Mouse (Mus musculus) embryonic facial prominence, embryonic 11.5 days (tissue): ENCODE measurements around the gene Klhl5. TPM values are rescaled to one million over a fixed set of nuclear protein-coding genes. Genes with fewer than 3 reads are reported as not detected.

Experiments
- ATAC-seq: fragments of 200-750 bp; cut with Nextera tagmentation; replicated peaks from 2 replicates; pipeline ENCODE4 v1.8.0; 2017; ENCODE audit warnings: low read depth; ENCODE audit not compliant: insufficient number of reproducible peaks, low FRiP score, low TSS enrichment
- DNase-seq: peaks from one replicate; pipeline ENCODE4 v3.0.0-alpha.2; 2015; ENCODE audit warnings: low spot score
- H3K27ac ChIP-seq: fragments of 300-500 bp; sonication (generic); replicated peaks from 2 replicates; pipeline ENCODE4 v1.5.1; 2014; ENCODE audit warnings: mild to moderate bottlenecking, low read depth, low read length, control low read depth
- H3K27me3 ChIP-seq: fragments of 300-500 bp; sonication (generic); 2 replicates; pipeline ENCODE4 v1.6.1; 2014; ENCODE audit warnings: mild to moderate bottlenecking, low read length, moderate library complexity, mixed read lengths; ENCODE audit not compliant: control insufficient read depth, insufficient read depth
- H3K36me3 ChIP-seq: fragments of 300-500 bp; sonication (generic); replicated peaks from 2 replicates; pipeline ENCODE4 v1.6.1; 2014; ENCODE audit warnings: low read depth, mild to moderate bottlenecking, low read length, moderate library complexity, mixed read lengths; ENCODE audit not compliant: control insufficient read depth, insufficient read depth
- H3K4me1 ChIP-seq: fragments of 300-500 bp; sonication (generic); 2 replicates; pipeline ENCODE4 v1.6.1; 2014; ENCODE audit warnings: low read length, mixed read lengths; ENCODE audit not compliant: control insufficient read depth, insufficient read depth
- H3K4me2 ChIP-seq: fragments of 300-500 bp; sonication (generic); 2 replicates; pipeline ENCODE4 v1.6.1; 2014; ENCODE audit warnings: low read depth, mild to moderate bottlenecking, control low read depth, low read length, moderate library complexity
- H3K4me3 ChIP-seq: fragments of 300-500 bp; sonication (generic); 2 replicates; pipeline ENCODE4 v1.5.1; 2014; ENCODE audit warnings: low read depth, low read length, control low read depth
- H3K9ac ChIP-seq: fragments of 300-500 bp; sonication (generic); replicated peaks from 2 replicates; pipeline ENCODE4 v1.6.1; 2014; ENCODE audit warnings: mild to moderate bottlenecking, control low read depth, low read length
- H3K9me3 ChIP-seq: fragments of 300-500 bp; sonication (generic); replicated peaks from 2 replicates; pipeline ENCODE4 v1.6.1; 2016; ENCODE audit warnings: mild to moderate bottlenecking, low read length, inconsistent platforms, mixed read lengths; ENCODE audit not compliant: control insufficient read depth
- WGBS: fragments of 180-500 bp; shearing (Covaris S2); extraction: QIAGEN DNeasy Blood & Tissue Kit; methylation state at CpG from one replicate; pipeline ENCODE4 v1.1.7; 2014; 5-methylcytosine and 5-hydroxymethylcytosine counted together
- polyA plus RNA-seq: library from polyadenylated mRNA; unstranded; fragments of >200 nt; fragmentation: Nextera tagmentation; extraction: Ambion mirVana; gene quantifications from 2 replicates; pipeline ENCODE4 v1.2.1, GENCODE M21; 2014

Gene Klhl5
- 13.5 and 14.9 TPM in 2 replicates for polyA plus RNA-seq

DNA sequence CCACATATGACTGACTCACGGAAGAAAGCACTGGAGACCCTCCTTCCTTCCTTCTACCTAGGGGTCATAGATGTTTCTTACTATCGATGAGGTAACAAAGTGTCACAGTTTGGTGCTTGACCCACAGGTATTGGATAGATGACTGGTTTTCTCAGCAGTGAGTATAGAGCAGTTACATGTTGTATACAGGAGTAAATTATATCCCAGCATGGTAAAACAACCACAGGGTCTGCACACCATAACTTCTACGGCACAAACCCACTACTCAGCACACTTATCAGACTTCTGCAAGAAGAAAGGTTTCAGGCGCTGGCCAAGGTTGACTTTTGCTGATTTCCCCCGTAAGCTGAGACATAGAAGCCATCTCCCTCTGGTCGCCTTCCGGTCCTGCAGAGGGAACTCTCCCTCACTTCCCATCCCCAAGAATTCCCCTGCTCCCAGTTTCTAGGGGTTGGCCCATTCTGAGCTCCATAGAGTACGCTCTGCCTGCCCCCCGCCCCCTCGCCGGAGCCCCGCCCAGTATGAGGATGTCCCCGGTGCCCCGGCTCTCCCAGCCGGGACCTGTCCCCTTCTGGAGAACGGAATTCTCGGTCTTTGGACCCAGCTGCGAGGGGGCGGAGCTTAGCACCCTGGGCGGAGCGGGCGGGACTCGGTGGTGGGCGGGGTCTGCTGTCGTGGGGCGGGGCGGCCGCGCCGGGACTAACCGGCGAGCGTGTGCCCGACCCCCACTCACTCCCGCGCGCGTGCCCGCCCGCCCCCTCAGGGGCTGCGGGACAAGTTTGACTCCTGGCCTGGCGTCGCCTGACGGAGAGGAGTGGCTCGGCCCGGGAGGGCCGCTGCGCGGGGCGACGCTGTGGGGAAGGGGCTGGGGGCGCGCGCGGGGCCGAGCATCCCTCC is at the start of gene Klhl5:
Gene Klhl5, plus strand, starts transcription at position 664 of the 897 bp plus-strand sequence.
- ATAC-seq (peak; percentile 96), DNase-seq (peak; percentile 91)
- peak within 1 kb of the TSS; percentile 87 for H3K9ac ChIP-seq
- H3K27me3 ChIP-seq, result no peaks in the 10 kb centered on the region
- WGBS, result 4% methylated on average over 47 of the region's 56 CpGs
- H3K27ac ChIP-seq, result peak within 1 kb of the TSS; percentile 59
- no peaks in the 10 kb centered on the region for H3K9me3 ChIP-seq
- H3K4me2 ChIP-seq, result peak within 1 kb of the TSS; percentile 82
- H3K36me3 ChIP-seq, result no peaks in the 10 kb centered on the region
- H3K4me3 ChIP-seq, result peak within 1 kb of the TSS; percentile 90
- H3K4me1 ChIP-seq, result no peaks in the 10 kb centered on the region

DNA sequence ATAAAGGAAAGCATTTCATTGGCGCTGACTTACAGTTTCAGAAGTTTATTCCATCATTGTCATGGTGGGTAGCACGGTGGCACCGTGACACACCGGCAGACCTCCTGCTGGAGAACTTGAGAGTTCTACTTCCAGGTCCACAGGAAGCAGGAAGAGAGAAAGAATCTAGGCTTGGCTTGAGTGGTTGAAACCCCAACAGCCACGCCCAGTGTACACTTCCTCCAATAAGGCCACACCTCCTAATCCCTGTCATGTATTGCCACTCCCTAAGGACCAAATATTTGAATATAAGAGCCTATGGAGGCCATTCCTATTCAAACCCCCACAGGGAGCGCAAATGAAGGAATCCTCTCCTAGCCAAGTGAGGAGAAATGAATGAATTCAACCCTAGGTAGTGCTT is 49.7 kb upstream of the Klhl5 start:
- Histone ChIP-seq H3K27me3 (no peaks in the 10 kb centered on the region), H3K4me2 (no peak overlapping the region), H3K4me1 (no peaks in the 10 kb centered on the region), H3K9ac (no peak overlapping the region), H3K4me3 (no peak overlapping the region), H3K27ac (no peak overlapping the region), H3K36me3 (no peaks in the 10 kb centered on the region), H3K9me3 (no peaks in the 10 kb centered on the region)
- ATAC-seq (no peak), DNase-seq (no peak)
- 95% methylated on average over 6 of the region's 6 CpGs for WGBS

DNA sequence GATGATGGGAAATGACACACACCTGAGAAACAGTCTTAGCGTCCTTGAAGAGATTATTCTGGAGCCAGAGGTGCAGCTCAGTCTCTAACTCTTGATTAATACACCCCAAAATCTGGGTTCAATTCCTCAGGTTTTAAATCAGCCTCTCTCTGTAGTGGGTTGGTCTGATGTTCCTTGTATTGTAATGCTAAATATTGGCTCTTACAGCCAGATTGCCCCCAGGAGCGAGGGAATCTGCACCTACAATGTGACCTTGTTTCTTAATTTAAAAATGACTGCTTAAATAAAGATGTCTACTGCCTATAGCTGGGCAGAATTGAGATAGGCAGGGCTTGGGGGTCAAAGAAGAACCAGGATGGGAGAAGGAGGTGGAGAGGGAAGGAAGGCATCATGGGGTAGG is 47.5 kb upstream of the Klhl5 start:
- DNase-seq (no peak), ATAC-seq (no peak)
- Histone ChIP-seq H3K9me3 (no peaks in the 10 kb centered on the region), H3K9ac (no peak overlapping the region), H3K4me3 (no peak overlapping the region), H3K36me3 (no peaks in the 10 kb centered on the region), H3K27ac (no peak overlapping the region), H3K27me3 (no peaks in the 10 kb centered on the region), H3K4me2 (no peak overlapping the region), H3K4me1 (no peaks in the 10 kb centered on the region)
- WGBS, result 73% methylated on average over 2 of the region's 2 CpGs

DNA sequence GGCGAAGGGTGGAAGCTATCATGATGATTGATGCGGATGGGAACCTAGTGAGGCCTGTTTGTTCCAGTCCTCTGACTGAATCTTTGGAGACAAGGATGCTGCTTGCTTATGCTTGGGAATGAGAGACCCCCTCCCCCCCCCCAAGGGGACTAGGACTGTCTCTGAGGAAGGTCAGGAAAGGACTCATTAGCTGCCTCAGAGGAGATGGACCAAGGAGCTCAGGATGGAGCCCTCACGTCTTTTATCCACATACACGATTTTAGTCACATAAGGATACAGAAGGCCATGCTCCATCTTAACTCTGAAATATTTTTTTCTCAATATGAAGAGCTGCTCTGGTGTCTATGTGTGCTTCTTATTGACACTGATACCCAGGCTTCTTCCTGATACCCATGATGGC is 45.1 kb upstream of the Klhl5 start:
- no peak for ATAC-seq
- no peaks in the 10 kb centered on the region for H3K27me3 ChIP-seq
- H3K36me3 ChIP-seq, result no peaks in the 10 kb centered on the region
- H3K27ac ChIP-seq, result no peak overlapping the region
- no peak overlapping the region for H3K4me3 ChIP-seq
- H3K9me3 ChIP-seq, result no peaks in the 10 kb centered on the region
- no peak for DNase-seq
- H3K9ac ChIP-seq, result no peak overlapping the region
- H3K4me2 ChIP-seq, result no peak overlapping the region
- no peaks in the 10 kb centered on the region for H3K4me1 ChIP-seq
- WGBS, result 91% methylated on average over 4 of the region's 4 CpGs

DNA sequence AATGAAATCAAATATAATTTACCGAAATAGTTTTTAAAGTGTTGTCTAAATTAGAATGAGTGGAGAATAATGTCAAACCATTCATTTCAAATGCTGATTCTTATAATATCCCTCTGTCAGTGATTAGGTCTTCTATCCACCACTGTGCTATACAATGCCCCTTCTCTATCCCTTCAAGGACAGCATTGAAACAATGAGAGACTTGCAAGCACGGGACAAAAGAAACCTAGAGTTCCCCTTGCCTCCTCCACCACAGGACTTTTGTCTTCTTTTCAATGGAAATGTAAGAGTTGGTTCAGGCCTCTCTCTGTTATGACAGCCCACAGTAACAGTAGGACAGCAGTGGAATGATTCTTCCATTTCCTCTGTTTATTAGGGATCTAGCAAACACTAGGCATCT is 44.1 kb upstream of the Klhl5 start:
- H3K9me3 ChIP-seq, result no peaks in the 10 kb centered on the region
- H3K27me3 ChIP-seq, result no peaks in the 10 kb centered on the region
- no peak overlapping the region for H3K27ac ChIP-seq
- no peaks in the 10 kb centered on the region for H3K4me1 ChIP-seq
- ATAC-seq (no peak), DNase-seq (no peak)
- H3K4me3 ChIP-seq, result no peak overlapping the region
- no peak overlapping the region for H3K4me2 ChIP-seq
- WGBS, result 68% methylated on average over 2 of the region's 2 CpGs
- H3K9ac ChIP-seq, result no peak overlapping the region
- no peaks in the 10 kb centered on the region for H3K36me3 ChIP-seq

DNA sequence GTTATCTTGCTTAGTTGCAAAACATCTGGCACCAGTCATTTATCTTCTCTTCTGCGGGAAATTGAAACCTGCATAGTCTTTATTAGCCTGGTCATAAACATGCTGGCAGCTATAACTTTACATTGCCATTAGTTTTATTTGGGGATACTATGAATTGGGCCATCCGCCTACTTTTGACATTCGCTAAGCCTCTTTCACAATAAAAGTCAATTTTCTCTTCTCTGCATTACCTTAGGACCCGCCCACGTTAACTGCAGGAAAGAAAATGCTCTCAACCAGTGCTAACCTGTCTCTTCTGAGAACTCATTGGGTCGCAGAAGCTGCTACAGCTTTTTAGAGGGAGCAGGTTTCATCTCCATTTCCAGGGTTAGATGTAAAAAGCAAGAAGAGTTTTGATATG is 39.2 kb upstream of the Klhl5 start:
- no peaks in the 10 kb centered on the region for H3K27me3 ChIP-seq
- H3K27ac ChIP-seq, result no peak overlapping the region
- no peak overlapping the region for H3K9ac ChIP-seq
- H3K4me2 ChIP-seq, result no peak overlapping the region
- H3K4me1 ChIP-seq, result no peaks in the 10 kb centered on the region
- DNase-seq, result no peak
- no peak overlapping the region for H3K4me3 ChIP-seq
- WGBS, result 86% methylated on average over 6 of the region's 6 CpGs
- no peak for ATAC-seq
- no peaks in the 10 kb centered on the region for H3K9me3 ChIP-seq
- H3K36me3 ChIP-seq, result no peaks in the 10 kb centered on the region

DNA sequence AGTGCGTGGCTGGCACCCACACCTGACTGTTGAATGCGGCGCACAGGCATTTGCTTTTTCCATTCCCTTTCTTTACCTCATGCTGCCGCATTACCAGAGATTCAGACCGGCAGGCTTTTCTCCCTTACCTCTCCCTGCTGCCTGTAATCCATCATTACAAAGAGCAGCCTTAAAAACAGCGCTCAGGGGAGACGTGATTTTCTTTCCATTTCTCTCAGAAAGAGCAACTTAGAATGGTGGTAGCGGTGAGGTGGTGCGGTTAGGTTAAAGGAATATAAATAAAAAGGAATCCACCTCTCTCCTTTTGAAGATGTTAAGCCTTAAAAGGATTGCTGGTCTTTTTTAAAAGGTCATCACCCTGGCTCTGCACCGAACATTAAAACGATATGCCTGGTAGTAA is 37.5 kb upstream of the Klhl5 start:
- 67% methylated on average over 11 of the region's 11 CpGs for WGBS
- Histone ChIP-seq H3K4me2 (no peak overlapping the region), H3K27me3 (no peaks in the 10 kb centered on the region), H3K9ac (no peak overlapping the region), H3K4me3 (no peak overlapping the region), H3K36me3 (no peaks in the 10 kb centered on the region), H3K9me3 (no peaks in the 10 kb centered on the region), H3K4me1 (no peaks in the 10 kb centered on the region), H3K27ac (no peak overlapping the region)
- ATAC-seq (no peak), DNase-seq (no peak)

DNA sequence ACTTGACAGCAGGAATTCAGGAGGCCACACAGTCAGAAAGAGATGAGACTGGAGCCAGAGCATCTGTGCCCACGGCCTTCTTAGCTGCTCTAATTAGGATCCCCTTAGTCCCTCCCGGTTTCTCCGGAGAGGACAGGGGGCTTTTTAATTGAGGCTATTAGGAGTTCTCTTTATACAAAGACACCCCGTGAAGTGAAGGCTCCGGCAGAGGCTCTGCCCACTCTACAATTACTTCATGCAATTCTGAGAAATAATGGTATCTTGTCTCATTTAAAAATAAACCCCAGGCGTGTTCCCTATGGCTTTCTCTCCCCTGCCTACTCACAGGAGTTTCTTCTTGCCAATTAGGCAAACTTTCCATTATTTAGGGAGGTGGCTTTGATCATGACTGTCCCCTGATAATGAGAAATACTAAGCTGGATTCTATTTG is 35.6 kb upstream of the Klhl5 start:
- WGBS, result 25% methylated on average over 6 of the region's 6 CpGs
- H3K4me2 ChIP-seq, result no peak overlapping the region
- no peaks in the 10 kb centered on the region for H3K36me3 ChIP-seq
- no peak overlapping the region for H3K9ac ChIP-seq
- H3K4me1 ChIP-seq, result no peaks in the 10 kb centered on the region
- 0 out of 2 replicates have a peak, but pooled peaks have one; percentile 18 for ATAC-seq
- no peaks in the 10 kb centered on the region for H3K9me3 ChIP-seq
- no peak for DNase-seq
- no peaks in the 10 kb centered on the region for H3K27me3 ChIP-seq
- no peak overlapping the region for H3K27ac ChIP-seq
- no peak overlapping the region for H3K4me3 ChIP-seq
